Mouse (Mus musculus) liver, embryonic 14.5 days (tissue): Measurements from ENCODE around the gene Smim22. TPM values are rescaled to one million over a fixed set of nuclear protein-coding genes. Genes with fewer than 3 reads are reported as not detected.
A peak's percentile ranks its signal among the peaks of the same experiment; 100 is the strongest.

Source experiments
- ATAC-seq: fragments of 200-750 bp; cut with Nextera tagmentation; 2 replicates; pipeline ENCODE4 v1.8.0; 2017; ENCODE audit warnings: moderate number of reproducible peaks, mild to moderate bottlenecking, moderate library complexity; ENCODE audit not compliant: insufficient read depth
- DNase-seq, 3 experiments: peaks; one replicate each; pipeline ENCODE4 v3.0.0-alpha.2; 2012 to 2013; ENCODE audit warnings: low read depth in 3 of 3, low spot score in 3 of 3
- H3K27ac ChIP-seq: fragments of 300-500 bp; sonication (generic); 2 replicates; pipeline ENCODE4 v1.5.1; 2014; ENCODE audit warnings: moderate library complexity, mild to moderate bottlenecking, control low read depth, inconsistent platforms
- H3K27me3 ChIP-seq: fragments of 300-500 bp; sonication (generic); 2 replicates; pipeline ENCODE4 v1.6.1; 2014; ENCODE audit warnings: mild to moderate bottlenecking, low read length, moderate library complexity; ENCODE audit not compliant: control insufficient read depth, insufficient read depth
- H3K36me3 ChIP-seq: fragments of 300-500 bp; sonication (generic); replicated peaks from 2 replicates; pipeline ENCODE4 v1.6.1; 2014; ENCODE audit warnings: low read depth; ENCODE audit not compliant: control insufficient read depth, insufficient read depth
- H3K4me1 ChIP-seq, 2 experiments: fragments of 200-500 bp in 1 of 2; fragments of 300-500 bp in 1 of 2; sonication (generic) in 1 of 2; replicated peaks; 2 replicates each; pipeline ENCODE4 v1.6.1; 2012 to 2014; ENCODE audit warnings: antibody characterized with exemption in 1 of 2, inconsistent platforms in 1 of 2, low read length in 1 of 2; ENCODE audit not compliant: control insufficient read depth in 2 of 2, insufficient read depth in 2 of 2
- H3K4me2 ChIP-seq: fragments of 300-500 bp; sonication (generic); 2 replicates; pipeline ENCODE4 v1.6.1; 2014; ENCODE audit warnings: low read depth, mild to moderate bottlenecking, control low read depth, moderate library complexity
- H3K4me3 ChIP-seq, 2 experiments: fragments of 200-500 bp in 1 of 2; fragments of 300-500 bp in 1 of 2; sonication (generic) in 1 of 2; 2 replicates each; pipeline ENCODE4 v1.5.1; 2012 to 2014; ENCODE audit warnings: low read depth in 2 of 2, low read length in 2 of 2, mild to moderate bottlenecking in 2 of 2, control low read depth in 1 of 2, inconsistent platforms in 1 of 2, moderate library complexity in 1 of 2; ENCODE audit not compliant: insufficient read depth in 1 of 2
- H3K9ac ChIP-seq: fragments of 300-500 bp; sonication (generic); replicated peaks from 2 replicates; pipeline ENCODE4 v1.6.1; 2014; ENCODE audit warnings: mild to moderate bottlenecking, control low read depth, moderate library complexity
- H3K9me3 ChIP-seq: fragments of 300-500 bp; sonication (generic); 2 replicates; pipeline ENCODE4 v1.6.1; 2016; ENCODE audit warnings: low read length, mixed read lengths; ENCODE audit not compliant: control insufficient read depth
- CTCF ChIP-seq: IDR thresholded peaks from 2 replicates; pipeline ENCODE4 v1.5.1; 2016; ENCODE audit warnings: antibody characterized with exemption, low read depth, control low read depth
- EP300 ChIP-seq: IDR thresholded peaks from 2 replicates; pipeline ENCODE4 v1.6.1; 2016; ENCODE audit warnings: antibody characterized with exemption, low read depth
- WGBS: fragments of 180-500 bp; shearing (Covaris S2); extraction: QIAGEN DNeasy Blood & Tissue Kit; methylation state at CpG from one replicate; pipeline ENCODE4 v1.1.7; 2014; ENCODE audit not compliant: insufficient replicate concordance; 5-methylcytosine and 5-hydroxymethylcytosine counted together
- polyA plus RNA-seq, 2 experiments: library from polyadenylated mRNA; depleted of rRNA in 1 of 2; stranded (reverse) in 1 of 2; unstranded in 1 of 2; fragments of >200 nt; fragmentation: Nextera tagmentation in 1 of 2; extraction: Ambion mirVana in 1 of 2; gene quantifications; 2 replicates each; pipeline versions ENCODE4 v1.2.1 to v1.2.3; 2012 to 2014

The Smim22 gene
- polyA plus RNA-seq, 2 experiments = 4.5 to 9.7 TPM

GRCm38 (mm10) chr16:5050251-5051110, 43.4 kb downstream of the Smim22 start:
- H3K4me2 ChIP-seq = peak overlapping the region; percentile 83
- peak overlapping the region; percentile 95 for H3K9ac ChIP-seq
- H3K27me3 ChIP-seq = no peaks in the 10 kb centered on the region
- peaks cover 39% of the 10 kb centered on the region for H3K36me3 ChIP-seq
- TF ChIP-seq CTCF = peak; percentile 26; the same call in 1 of the 2 replicates
- no peak for TF ChIP-seq EP300
- no peaks in the 10 kb centered on the region for H3K9me3 ChIP-seq
- under 1% methylated on average over 72 of the region's 78 CpGs for WGBS
- H3K4me1 ChIP-seq = peaks cover 7 to 17% of the 10 kb centered on the region in 2 experiments
- ATAC-seq = peak; percentile 72
- DNase-seq = peak; percentile 50 to 56 (median 51)
- peak overlapping the region; percentile 94 to 98 for H3K4me3 ChIP-seq
- H3K27ac ChIP-seq = peak overlapping the region; percentile 94

Other genes with a start within 250 kb of the Smim22 start
- 10.0 and 11.9 TPM in 2 replicates for gene Cdip1, start 217.0 kb upstream of the Smim22 start, polyA plus RNA-seq (2012; rRNA removed)
- gene Cdip1, start 217.0 kb upstream of the Smim22 start, polyA plus RNA-seq (2014; fragmentation: Nextera tagmentation; extraction: Ambion mirVana) = 11.3 and 13.3 TPM in 2 replicates
- gene 4930562C15Rik, start 171.9 kb upstream of the Smim22 start, polyA plus RNA-seq (2012; rRNA removed) = not detected in 2 replicates
- gene 4930562C15Rik, start 171.9 kb upstream of the Smim22 start, polyA plus RNA-seq (2014; fragmentation: Nextera tagmentation; extraction: Ambion mirVana) = not detected in 2 replicates
- 5.4 and 6.7 TPM in 2 replicates for gene Ubald1, start 127.0 kb upstream of the Smim22 start, polyA plus RNA-seq (2012; rRNA removed)
- 9.0 and 9.5 TPM in 2 replicates for gene Ubald1, start 127.0 kb upstream of the Smim22 start, polyA plus RNA-seq (2014; fragmentation: Nextera tagmentation; extraction: Ambion mirVana)
- 15.7 and 16.3 TPM in 2 replicates for gene Mgrn1, start 121.0 kb upstream of the Smim22 start, polyA plus RNA-seq (2012; rRNA removed)
- gene Mgrn1, start 121.0 kb upstream of the Smim22 start, polyA plus RNA-seq (2014; fragmentation: Nextera tagmentation; extraction: Ambion mirVana) = 17.6 and 18.0 TPM in 2 replicates
- gene Nudt16l1, start 68.5 kb upstream of the Smim22 start, polyA plus RNA-seq (2012; rRNA removed) = 28.8 and 33.0 TPM in 2 replicates
- 51.8 and 52.1 TPM in 2 replicates for gene Nudt16l1, start 68.5 kb upstream of the Smim22 start, polyA plus RNA-seq (2014; fragmentation: Nextera tagmentation; extraction: Ambion mirVana)
- gene Anks3, start 43.1 kb upstream of the Smim22 start, polyA plus RNA-seq (2012; rRNA removed) = 12.8 and 16.2 TPM in 2 replicates
- gene Anks3, start 43.1 kb upstream of the Smim22 start, polyA plus RNA-seq (2014; fragmentation: Nextera tagmentation; extraction: Ambion mirVana) = 9.9 and 10.2 TPM in 2 replicates
- 0.02 TPM in 1 of 2 replicates, not detected in the other for gene Sept12, start 9.4 kb upstream of the Smim22 start, polyA plus RNA-seq (2012; rRNA removed)
- gene Sept12, start 9.4 kb upstream of the Smim22 start, polyA plus RNA-seq (2014; fragmentation: Nextera tagmentation; extraction: Ambion mirVana) = not detected in 2 replicates
- gene Rogdi, start 6.3 kb downstream of the Smim22 start, polyA plus RNA-seq (2012; rRNA removed) = 35.8 and 45.7 TPM in 2 replicates
- gene Rogdi, start 6.3 kb downstream of the Smim22 start, polyA plus RNA-seq (2014; fragmentation: Nextera tagmentation; extraction: Ambion mirVana) = 39.3 and 42.0 TPM in 2 replicates
- 23.9 and 26.4 TPM in 2 replicates for gene Glyr1, start 42.6 kb downstream of the Smim22 start, polyA plus RNA-seq (2012; rRNA removed)
- gene Glyr1, start 42.6 kb downstream of the Smim22 start, polyA plus RNA-seq (2014; fragmentation: Nextera tagmentation; extraction: Ambion mirVana) = 21.7 and 26.3 TPM in 2 replicates
- gene Ubn1, start 42.8 kb downstream of the Smim22 start, polyA plus RNA-seq (2012; rRNA removed) = 10.6 and 11.5 TPM in 2 replicates
- gene Ubn1, start 42.8 kb downstream of the Smim22 start, polyA plus RNA-seq (2014; fragmentation: Nextera tagmentation; extraction: Ambion mirVana) = 8.9 and 10.3 TPM in 2 replicates
- gene Ppl, start 125.1 kb downstream of the Smim22 start, polyA plus RNA-seq (2012; rRNA removed) = 0.15 and 0.27 TPM in 2 replicates
- 0.20 and 0.30 TPM in 2 replicates for gene Ppl, start 125.1 kb downstream of the Smim22 start, polyA plus RNA-seq (2014; fragmentation: Nextera tagmentation; extraction: Ambion mirVana)
- 0.01 TPM in 1 of 2 replicates, not detected in the other for gene Sec14l5, start 139.8 kb downstream of the Smim22 start, polyA plus RNA-seq (2012; rRNA removed)
- gene Sec14l5, start 139.8 kb downstream of the Smim22 start, polyA plus RNA-seq (2014; fragmentation: Nextera tagmentation; extraction: Ambion mirVana) = not detected in 2 replicates
- gene Nagpa, start 196.7 kb downstream of the Smim22 start, polyA plus RNA-seq (2012; rRNA removed) = 9.7 and 11.3 TPM in 2 replicates
- gene Nagpa, start 196.7 kb downstream of the Smim22 start, polyA plus RNA-seq (2014; fragmentation: Nextera tagmentation; extraction: Ambion mirVana) = 9.2 and 11.5 TPM in 2 replicates
- gene AU021092, start 215.0 kb downstream of the Smim22 start, polyA plus RNA-seq (2012; rRNA removed) = 0.57 and 0.71 TPM in 2 replicates
- 0.85 and 0.90 TPM in 2 replicates for gene AU021092, start 215.0 kb downstream of the Smim22 start, polyA plus RNA-seq (2014; fragmentation: Nextera tagmentation; extraction: Ambion mirVana)
- gene Alg1, start 226.3 kb downstream of the Smim22 start, polyA plus RNA-seq (2012; rRNA removed) = 11.5 and 12.1 TPM in 2 replicates
- 11.4 and 12.5 TPM in 2 replicates for gene Alg1, start 226.3 kb downstream of the Smim22 start, polyA plus RNA-seq (2014; fragmentation: Nextera tagmentation; extraction: Ambion mirVana)
- gene Eef2kmt, start 248.7 kb downstream of the Smim22 start, polyA plus RNA-seq (2012; rRNA removed) = 10.7 and 16.3 TPM in 2 replicates
- 9.9 and 12.3 TPM in 2 replicates for gene Eef2kmt, start 248.7 kb downstream of the Smim22 start, polyA plus RNA-seq (2014; fragmentation: Nextera tagmentation; extraction: Ambion mirVana)